Mouse (Mus musculus) heart, postnatal 0 days (tissue): ENCODE measurements around the gene Hist1h1e.
"Not testable (repeated sequence)": the region's sequence is repeated elsewhere in the genome, so short reads cannot be mapped to it uniquely, and the experiment has no call there.

Source experiments
- CTCF ChIP-seq: IDR thresholded peaks from 2 replicates; pipeline ENCODE4 v1.5.1; 2016; ENCODE audit warnings: antibody characterized with exemption, control low read depth, low read depth
- EP300 ChIP-seq: IDR thresholded peaks from 2 replicates; pipeline ENCODE4 v1.6.1; 2016; ENCODE audit warnings: antibody characterized with exemption, low read depth

DNA sequence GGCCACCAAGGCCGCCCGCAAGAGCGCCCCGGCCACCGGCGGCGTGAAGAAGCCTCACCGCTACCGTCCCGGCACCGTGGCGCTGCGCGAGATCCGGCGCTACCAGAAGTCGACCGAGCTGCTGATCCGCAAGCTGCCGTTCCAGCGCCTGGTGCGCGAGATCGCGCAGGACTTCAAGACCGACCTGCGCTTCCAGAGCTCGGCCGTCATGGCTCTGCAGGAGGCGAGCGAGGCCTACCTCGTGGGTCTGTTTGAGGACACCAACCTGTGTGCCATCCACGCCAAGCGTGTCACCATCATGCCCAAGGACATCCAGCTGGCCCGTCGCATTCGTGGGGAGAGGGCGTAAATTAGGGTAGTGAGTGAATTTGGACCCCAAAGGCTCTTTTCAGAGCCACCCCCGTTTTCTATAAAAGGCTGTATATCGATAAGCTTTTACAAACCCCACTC lies 46.5 kb downstream of the Hist1h1e start:
- not testable (repeated sequence) for TF ChIP-seq CTCF, EP300
